Mouse (Mus musculus): Measurements from ENCODE around the gene Arhgef10l.

DNA sequence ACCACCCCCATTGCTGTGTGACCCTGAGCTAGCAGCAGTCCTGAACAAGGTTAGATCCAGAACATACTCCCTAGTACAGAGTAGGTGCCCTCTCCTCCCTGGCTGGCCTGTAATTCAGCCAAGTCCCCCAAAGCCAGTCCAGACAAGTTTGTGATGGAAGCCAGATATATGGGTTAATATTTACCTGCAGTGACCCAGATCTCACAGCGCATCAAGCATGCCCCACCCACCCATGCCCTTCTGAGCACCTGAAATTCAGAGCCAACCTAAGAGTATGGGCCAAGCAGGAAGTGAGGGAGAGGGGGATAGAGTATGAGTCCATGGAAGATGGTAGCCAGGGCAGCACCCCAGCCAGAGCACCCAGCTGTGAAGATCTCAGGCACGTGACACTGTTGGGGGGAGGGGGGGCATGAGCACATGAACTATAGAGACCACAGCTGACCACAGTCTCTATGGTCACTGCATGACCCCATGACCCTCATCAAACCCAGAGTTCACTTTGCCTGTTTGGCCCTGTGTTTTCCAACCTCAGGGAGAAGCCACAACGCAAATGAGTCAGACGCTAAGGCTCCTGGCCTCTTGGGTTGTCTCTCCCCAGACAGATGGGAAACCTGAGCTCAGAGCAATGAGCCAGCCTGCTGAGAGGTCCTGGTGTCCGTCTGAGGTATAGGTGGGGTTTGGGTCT is 29.4 kb downstream of the Arhgef10l start:
- TF ChIP-seq CTCF (IDR thresholded peaks at IDR 0.05; ENCODE audit: low read depth, low read length) (no peak), POLR2A (IDR thresholded peaks at IDR 0.05; ENCODE audit: borderline replicate concordance, low read depth, low read length) (no peak)
